Mouse (Mus musculus) 3T3-L1 (cell line): ENCODE data around the gene Itpripl2.

Experiments used
- DNase-seq: peaks from one replicate; pipeline ENCODE4 v3.0.0-alpha.2; 2015; ENCODE audit warnings: low read depth, low spot score

Itpripl2 gene

GRCm38 (mm10) chr7:118443895-118444485 is 47.8 kb downstream of the Itpripl2 start:
- no peak for DNase-seq

- no peak for DNase-seq
Measured at GRCm38 (mm10) chr7:118443371-118443770, 48.4 kb downstream of the Itpripl2 start.

- peak; percentile 55 for DNase-seq
Measured at GRCm38 (mm10) chr7:118441535-118441934, 50.2 kb downstream of the Itpripl2 start.

- peak; percentile 54 for DNase-seq
Measured at GRCm38 (mm10) chr7:118437101-118437802, 54.5 kb downstream of the Itpripl2 start.
